Mouse (Mus musculus) CH12.LX (cell line): ENCODE measurements around the gene Msh5. TPM values are rescaled to one million over a fixed set of nuclear protein-coding genes. Genes with fewer than 3 reads are reported as not detected.
"Not testable (repeated sequence)": the region's sequence is repeated elsewhere in the genome, so short reads cannot be mapped to it uniquely, and the experiment has no call there.

Experiments used
- DNase-seq: peaks from one replicate; pipeline ENCODE4 v3.0.0-alpha.2; 2013; ENCODE audit errors: extremely low read depth
- H3K27ac ChIP-seq: 2 replicates; pipeline ENCODE4 v1.5.1; 2012; ENCODE audit warnings: low read depth, mild to moderate bottlenecking, control low read depth, moderate library complexity; ENCODE audit not compliant: insufficient read depth
- H3K27me3 ChIP-seq: replicated peaks from 2 replicates; pipeline ENCODE3; 2012; ENCODE audit warnings: inconsistent platforms
- H3K36me3 ChIP-seq, 2 experiments: replicated peaks in 1 of 2; 2 replicates each; pipeline versions ENCODE3 to v1.6.1; 2012; ENCODE audit warnings: inconsistent platforms in 1 of 2, low read length in 1 of 2, mild to moderate bottlenecking in 1 of 2, mixed read lengths in 1 of 2, moderate library complexity in 1 of 2; ENCODE audit not compliant: control insufficient read depth in 1 of 2, insufficient read depth in 1 of 2
- H3K4me1 ChIP-seq, 2 experiments: 2 replicates each; pipeline ENCODE4 v1.6.1; 2012; ENCODE audit warnings: inconsistent platforms in 1 of 2, moderate library complexity in 1 of 2; ENCODE audit not compliant: insufficient read depth in 2 of 2, control insufficient read depth in 1 of 2
- H3K4me2 ChIP-seq: 2 replicates; pipeline ENCODE4 v1.6.1; 2012; ENCODE audit warnings: low read depth, mild to moderate bottlenecking, control low read depth; ENCODE audit not compliant: poor library complexity, insufficient read depth, severe bottlenecking
- H3K4me3 ChIP-seq, 3 experiments: fragments of 150-350 bp in 1 of 3; sonication (generic) in 1 of 3; replicated peaks in 1 of 3; 2 replicates each; pipeline versions ENCODE3 to v1.5.1; 2011 to 2012; ENCODE audit warnings: low read depth in 2 of 3, low read length in 2 of 3, mild to moderate bottlenecking in 2 of 3, moderate library complexity in 2 of 3, control low read depth in 1 of 3, improper control_type of control experiment in 1 of 3, inconsistent platforms in 1 of 3, mixed read lengths in 1 of 3; ENCODE audit not compliant: poor library complexity in 1 of 3
- H3K79me2 ChIP-seq: replicated peaks from 2 replicates; pipeline ENCODE4 v1.6.1; 2012; ENCODE audit warnings: mild to moderate bottlenecking, moderate library complexity; ENCODE audit not compliant: control insufficient read depth, poor library complexity, insufficient read depth, severe bottlenecking; ENCODE audit errors: extremely low read depth
- H3K9ac ChIP-seq: 2 replicates; pipeline ENCODE4 v1.6.1; 2012; ENCODE audit warnings: low read depth, mild to moderate bottlenecking, control low read depth, moderate library complexity; ENCODE audit not compliant: insufficient read depth
- H3K9me3 ChIP-seq: replicated peaks from 2 replicates; pipeline ENCODE3; 2012; ENCODE audit warnings: low read length, inconsistent platforms, mixed read lengths
- CHD2 ChIP-seq: IDR thresholded peaks from 2 replicates; pipeline ENCODE4 v1.6.1; 2011; ENCODE audit warnings: low read length, improper control_type of control experiment
- JUN ChIP-seq: IDR thresholded peaks from 2 replicates; pipeline ENCODE4 v1.6.1; 2011; ENCODE audit warnings: low read depth, mild to moderate bottlenecking, low read length, improper control_type of control experiment, moderate library complexity; ENCODE audit not compliant: insufficient read depth
- JUND ChIP-seq: conservative IDR thresholded peaks from 2 replicates; pipeline ENCODE4 v1.6.1; 2011; ENCODE audit warnings: low read depth, low read length, improper control_type of control experiment
- MEF2A ChIP-seq: IDR thresholded peaks from 2 replicates; pipeline ENCODE4 v1.6.1; 2014; ENCODE audit warnings: low read depth, mild to moderate bottlenecking, inconsistent platforms, low read length, improper control_type of control experiment, borderline replicate concordance
- NRF1 ChIP-seq: IDR thresholded peaks from 2 replicates; pipeline ENCODE4 v1.6.1; 2014; ENCODE audit warnings: low read depth, mild to moderate bottlenecking, inconsistent platforms, low read length, improper control_type of control experiment, moderate library complexity
- POLR2A ChIP-seq: IDR thresholded peaks from 2 replicates; pipeline ENCODE4 v1.6.1; 2011; ENCODE audit warnings: low read depth, mild to moderate bottlenecking, improper control_type of control experiment, low read length
- RAD21 ChIP-seq: IDR thresholded peaks from 2 replicates; pipeline ENCODE4 v1.6.1; 2011; ENCODE audit warnings: low read depth, mild to moderate bottlenecking, low read length, improper control_type of control experiment, moderate library complexity
- SMC3 ChIP-seq: IDR thresholded peaks from 2 replicates; pipeline ENCODE4 v1.6.1; 2011; ENCODE audit warnings: low read depth, low read length, improper control_type of control experiment
- TBP ChIP-seq: conservative IDR thresholded peaks from 2 replicates; pipeline ENCODE4 v1.6.1; 2011; ENCODE audit warnings: low read depth, low read length, improper control_type of control experiment
- UBTF ChIP-seq: IDR thresholded peaks from 2 replicates; pipeline ENCODE4 v1.6.1; 2012; ENCODE audit warnings: low read depth, mild to moderate bottlenecking, inconsistent platforms, low read length, improper control_type of control experiment, moderate library complexity
- ZC3H11A ChIP-seq: IDR thresholded peaks from 2 replicates; pipeline ENCODE4 v1.6.1; 2012; ENCODE audit warnings: low read depth, mild to moderate bottlenecking, inconsistent platforms, low read length, improper control_type of control experiment
- ZMIZ1 ChIP-seq: IDR thresholded peaks from 2 replicates; pipeline ENCODE4 v1.6.1; 2012; ENCODE audit warnings: low read depth, mild to moderate bottlenecking, inconsistent platforms, low read length, improper control_type of control experiment
- ZNF384 ChIP-seq: IDR thresholded peaks from 2 replicates; pipeline ENCODE4 v1.6.1; 2012; ENCODE audit warnings: low read depth, low read length, improper control_type of control experiment, inconsistent platforms
- dilution Hi-C: fragments of 300-500 bp; cut with MboI; formaldehyde crosslinking; loops from 2 replicates; pipeline ENCODE4 v1.14.3; 2020; ENCODE audit warnings: low sequenced_read_pairs; ENCODE audit not compliant: extremely low pct_unique_long_range_greater_than_20kb, extremely low pct_ligation_motif_present
- in situ Hi-C: fragments of 300-500 bp; cut with MboI; formaldehyde crosslinking; loops from 3 replicates; pipeline ENCODE4 v1.14.3; 2019; ENCODE audit warnings: low sequenced_read_pairs, low pct_ligation_motif_present, low pct_unique_long_range_greater_than_20kb, mixed read lengths
- polyA plus RNA-seq: library from polyadenylated mRNA; unstranded; fragments of >175 nt; gene quantifications from 2 replicates; pipeline ENCODE4 v1.2.1, GENCODE M21; 2012; ENCODE audit warnings: low read depth; ENCODE audit not compliant: insufficient read length
- total RNA-seq, 2 experiments: library from RNA; depleted of rRNA; stranded (reverse); fragments of 300-350 nt in 1 of 2; fragments of >200 nt in 1 of 2; gene quantifications; 2 replicates each; pipeline ENCODE4 v1.2.3; 2012 to 2014

Msh5 gene
- total and polyA plus RNA-seq, 3 experiments = 6.1 to 13.1 (median 10.6) TPM

DNA sequence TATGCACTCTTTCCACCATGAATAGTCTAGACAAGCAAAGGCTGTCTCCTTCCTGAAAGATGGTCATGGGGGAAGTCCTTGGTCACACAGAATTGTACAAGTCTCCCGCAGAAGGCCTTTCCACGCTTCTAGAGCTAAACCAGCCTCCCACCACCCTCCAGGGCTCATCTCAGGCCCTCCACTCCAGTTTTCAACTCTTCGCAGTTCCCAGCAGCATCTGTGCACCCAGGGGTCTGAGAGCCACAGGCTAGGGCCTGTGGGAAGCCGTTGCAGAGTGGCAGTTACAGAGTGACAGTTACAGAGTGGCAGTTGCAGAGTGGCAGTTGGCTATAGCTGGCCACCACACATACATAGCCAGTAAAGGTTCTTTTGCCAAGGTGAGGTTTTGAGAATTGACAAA, 50.6 kb downstream of the Msh5 start:
- H3K79me2 ChIP-seq, H3K27me3 ChIP-seq, H3K4me2 ChIP-seq, dilution Hi-C loops, in situ Hi-C loops, H3K4me1 ChIP-seq, H3K27ac ChIP-seq, H3K4me3 ChIP-seq, DNase-seq, H3K9ac ChIP-seq: not testable (repeated sequence)
- TF ChIP-seq POLR2A = peak; percentile 48
- Histone ChIP-seq H3K9me3 (peaks cover 36% of the 10 kb centered on the region), H3K36me3 (peaks cover 52 to 65% of the 10 kb centered on the region in 2 experiments)

DNA sequence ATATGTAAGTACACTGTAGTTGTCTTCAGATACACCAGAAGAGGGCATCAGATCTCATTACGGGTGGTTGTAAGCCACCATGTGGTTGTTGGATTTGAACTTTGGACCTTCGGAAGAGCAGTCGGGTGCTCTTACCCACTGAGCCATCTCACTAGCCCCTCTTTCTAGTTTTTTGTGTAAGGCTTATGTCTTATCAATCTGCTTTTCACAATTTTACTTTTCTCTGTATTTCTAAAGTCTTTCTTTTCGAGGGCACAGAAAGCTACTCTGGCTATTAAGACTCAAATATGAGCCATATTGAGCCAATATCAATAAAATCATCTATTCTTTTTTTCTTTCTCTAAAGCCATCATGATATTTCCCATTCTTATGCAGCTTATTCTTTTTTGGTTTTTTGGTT, 51.4 kb downstream of the Msh5 start:
- DNase-seq, H3K4me2 ChIP-seq, H3K27ac ChIP-seq, H3K27me3 ChIP-seq, H3K4me3 ChIP-seq, H3K4me1 ChIP-seq, dilution Hi-C loops, in situ Hi-C loops, H3K79me2 ChIP-seq, H3K9ac ChIP-seq: not testable (repeated sequence)
- peaks cover 58 to 72% of the 10 kb centered on the region in 2 experiments for H3K36me3 ChIP-seq
- H3K9me3 ChIP-seq = peaks cover 36% of the 10 kb centered on the region

DNA sequence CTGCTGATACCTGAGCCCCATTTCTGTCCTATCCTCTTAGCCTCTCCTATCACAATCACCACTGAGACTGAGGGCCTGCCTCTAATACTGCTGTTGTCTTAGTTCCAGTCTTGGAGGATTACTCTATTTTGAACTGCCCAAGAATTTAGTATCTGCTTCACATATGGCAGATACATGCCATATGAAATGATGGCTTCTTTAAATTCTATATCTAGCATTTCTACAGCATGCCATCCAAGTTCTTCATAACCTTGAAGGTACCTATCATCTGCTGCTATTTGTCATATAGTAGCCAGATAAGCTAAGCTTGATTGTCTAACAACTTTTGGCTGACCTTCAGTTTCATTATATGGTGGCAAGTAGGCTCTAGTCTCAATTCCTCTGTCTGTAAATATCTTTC, 51.8 kb downstream of the Msh5 start:
- H3K27ac ChIP-seq = no peak overlapping the region; the same call in 1 of the 2 replicates
- H3K4me1 ChIP-seq = peaks cover 1 to 2% of the 10 kb centered on the region in 2 experiments; a peak in 1 of 4 replicates
- no peak overlapping the region for H3K4me2 ChIP-seq
- no peaks in the 10 kb centered on the region for H3K27me3 ChIP-seq
- dilution Hi-C loops = no loop called here
- TF ChIP-seq ZMIZ1 (peak; percentile 33; the same call in 1 of the 2 replicates), MEF2A (no peak), TBP (no peak), JUN (no peak), ZNF384 (no peak), JUND (no peak), UBTF (no peak), CHD2 (0 out of 2 replicates have a peak, but pooled peaks have one; percentile 12), NRF1 (no peak), ZC3H11A (no peak), SMC3 (no peak), RAD21 (no peak)
- no peak overlapping the region for H3K9ac ChIP-seq
- no peak for DNase-seq
- no peak overlapping the region for H3K4me3 ChIP-seq
- no peaks in the 10 kb centered on the region for H3K79me2 ChIP-seq
- peaks cover 59 to 73% of the 10 kb centered on the region in 2 experiments for H3K36me3 ChIP-seq
- H3K9me3 ChIP-seq = peaks cover 34% of the 10 kb centered on the region
- in situ Hi-C loops = no loop called here
